Mouse (Mus musculus) ZHBTc4 (cell line): Measurements from ENCODE around the gene Rnpepl1.
A peak's percentile ranks its signal among the peaks of the same experiment; 100 is the strongest.

Source experiments
- DNase-seq: peaks from one replicate; pipeline ENCODE4 v3.0.0-alpha.2; 2011; ENCODE audit warnings: low read depth, low spot score

Gene Rnpepl1

GRCm38 (mm10) chr1:92910239-92910885 lies at the start of gene Rnpepl1:
Gene Rnpepl1, plus strand, starts transcription at chr1:92910783.
- DNase-seq = peak; percentile 81

- no peak for DNase-seq
Observed at GRCm38 (mm10) chr1:92861503-92861902, 49.1 kb upstream of the Rnpepl1 start.

- no peak for DNase-seq
Observed at GRCm38 (mm10) chr1:92863268-92863667, 47.3 kb upstream of the Rnpepl1 start.

GRCm38 (mm10) chr1:92866170-92866569 lies 44.4 kb upstream of the Rnpepl1 start:
- no peak for DNase-seq

GRCm38 (mm10) chr1:92869985-92870384 lies 40.6 kb upstream of the Rnpepl1 start:
- DNase-seq = no peak

GRCm38 (mm10) chr1:92872666-92873065 lies 37.9 kb upstream of the Rnpepl1 start:
- no peak for DNase-seq

- no peak for DNase-seq
Observed at GRCm38 (mm10) chr1:92874011-92874410, 36.6 kb upstream of the Rnpepl1 start.

- no peak for DNase-seq
Observed at GRCm38 (mm10) chr1:92875360-92876111, 35.0 kb upstream of the Rnpepl1 start.

- no peak for DNase-seq
Observed at GRCm38 (mm10) chr1:92877431-92877978, 33.1 kb upstream of the Rnpepl1 start.

- no peak for DNase-seq
Observed at GRCm38 (mm10) chr1:92878066-92878741, 32.4 kb upstream of the Rnpepl1 start.

GRCm38 (mm10) chr1:92879266-92879665 lies 31.3 kb upstream of the Rnpepl1 start:
- DNase-seq = no peak

- no peak for DNase-seq
Observed at GRCm38 (mm10) chr1:92880101-92880500, 30.5 kb upstream of the Rnpepl1 start.

GRCm38 (mm10) chr1:92881982-92882381 lies 28.6 kb upstream of the Rnpepl1 start:
- no peak for DNase-seq

GRCm38 (mm10) chr1:92888901-92889655 lies 21.5 kb upstream of the Rnpepl1 start:
- DNase-seq = peak; percentile 94

GRCm38 (mm10) chr1:92892791-92893190 lies 17.8 kb upstream of the Rnpepl1 start:
- DNase-seq = no peak

- DNase-seq = no peak
Observed at GRCm38 (mm10) chr1:92893896-92894295, 16.7 kb upstream of the Rnpepl1 start.

GRCm38 (mm10) chr1:92895089-92895488 lies 15.5 kb upstream of the Rnpepl1 start:
- peak; percentile 94 for DNase-seq

GRCm38 (mm10) chr1:92902786-92903185 lies 7.8 kb upstream of the Rnpepl1 start, which contains the start of gene Ankmy1:
Gene Ankmy1, minus strand, starts transcription at chr1:92902906.
- peak; percentile 93 for DNase-seq

GRCm38 (mm10) chr1:92903627-92904026 lies 7.0 kb upstream of the Rnpepl1 start:
- no peak for DNase-seq

GRCm38 (mm10) chr1:92905703-92906310 lies 4.8 kb upstream of the Rnpepl1 start:
- no peak for DNase-seq
